Mouse (Mus musculus) kidney, postnatal 0 days (tissue): ENCODE data around the gene Inhbc. TPM values are rescaled to one million over a fixed set of nuclear protein-coding genes. Genes with fewer than 3 reads are reported as not detected.

ENCODE experiments used
- ATAC-seq: fragments of 200-750 bp; cut with Nextera tagmentation; replicated peaks from 2 replicates; pipeline ENCODE4 v1.8.0; 2017; ENCODE audit warnings: low read depth, moderate number of reproducible peaks, moderate TSS enrichment, moderate library complexity; ENCODE audit not compliant: low FRiP score
- DNase-seq: peaks from one replicate; pipeline ENCODE4 v3.0.0-alpha.2; 2016; ENCODE audit warnings: low spot score
- H3K27ac ChIP-seq: fragments of 300-500 bp; sonication (generic); 2 replicates; pipeline ENCODE4 v1.5.1; 2014; ENCODE audit warnings: mild to moderate bottlenecking
- H3K27me3 ChIP-seq: fragments of 300-500 bp; sonication (generic); 2 replicates; pipeline ENCODE4 v1.6.1; 2014; ENCODE audit warnings: low read length, mixed read lengths; ENCODE audit not compliant: insufficient read depth
- H3K36me3 ChIP-seq: fragments of 300-500 bp; sonication (generic); 2 replicates; pipeline ENCODE4 v1.6.1; 2014; ENCODE audit warnings: low read length, mixed read lengths; ENCODE audit not compliant: insufficient read depth
- H3K4me1 ChIP-seq: fragments of 300-500 bp; sonication (generic); replicated peaks from 2 replicates; pipeline ENCODE4 v1.6.1; 2014; ENCODE audit warnings: antibody characterized with exemption, low read length, mixed read lengths; ENCODE audit not compliant: insufficient read depth
- H3K4me2 ChIP-seq: fragments of 300-500 bp; sonication (generic); 2 replicates; pipeline ENCODE4 v1.6.1; 2014; ENCODE audit warnings: mild to moderate bottlenecking, low read length, moderate library complexity, mixed read lengths
- H3K4me3 ChIP-seq: fragments of 300-500 bp; sonication (generic); replicated peaks from 2 replicates; pipeline ENCODE4 v1.5.1; 2014; ENCODE audit warnings: low read depth, low read length
- H3K9ac ChIP-seq: fragments of 300-500 bp; sonication (generic); 2 replicates; pipeline ENCODE4 v1.6.1; 2014; ENCODE audit warnings: low read depth, low read length
- H3K9me3 ChIP-seq: fragments of 300-500 bp; sonication (generic); replicated peaks from 2 replicates; pipeline ENCODE4 v1.6.1; 2016; ENCODE audit warnings: low read length, inconsistent platforms, mixed read lengths
- CTCF ChIP-seq: IDR thresholded peaks from 2 replicates; pipeline ENCODE4 v1.5.1; 2016; ENCODE audit warnings: antibody characterized with exemption, low read depth, mild to moderate bottlenecking, moderate library complexity
- WGBS: fragments of 180-500 bp; shearing (Covaris S2); extraction: QIAGEN DNeasy Blood & Tissue Kit; methylation state at CpG from one replicate; pipeline ENCODE4 v1.1.7; 2014; 5-methylcytosine and 5-hydroxymethylcytosine counted together
- polyA plus RNA-seq: library from polyadenylated mRNA; unstranded; fragments of >200 nt; fragmentation: Nextera tagmentation; extraction: Ambion mirVana; gene quantifications from 2 replicates; pipeline ENCODE4 v1.2.1, GENCODE M21; 2015

Inhbc gene
- polyA plus RNA-seq, 1 experiment from 2014 or later, result 0.14 TPM

GRCm38 (mm10) chr10:127353909-127354895 lies 16.0 kb downstream of the Inhbc start, which contains the start of gene Inhbe:
TSS of gene Inhbe (minus strand) at chr10:127354411.
- peak; percentile 70 for TF ChIP-seq CTCF
- DNase-seq (peak; percentile 55), ATAC-seq (no peak)
- no peaks in the 10 kb centered on the region for H3K27me3 ChIP-seq
- WGBS, result 80% methylated on average over 18 of the region's 18 CpGs
- no peak within 1 kb of the TSS for H3K4me2 ChIP-seq
- H3K27ac ChIP-seq, result no peak within 1 kb of the TSS
- H3K9ac ChIP-seq, result no peak within 1 kb of the TSS
- H3K4me1 ChIP-seq, result no peaks in the 10 kb centered on the region
- no peaks in the 10 kb centered on the region for H3K9me3 ChIP-seq
- no peaks in the 10 kb centered on the region for H3K36me3 ChIP-seq
- H3K4me3 ChIP-seq, result no peak within 1 kb of the TSS

- no peak overlapping the region for H3K4me2 ChIP-seq
- ATAC-seq (no peak), DNase-seq (no peak)
- H3K9me3 ChIP-seq, result no peaks in the 10 kb centered on the region
- no peak overlapping the region for H3K27ac ChIP-seq
- WGBS, result 89% methylated on average over 11 of the region's 11 CpGs
- TF ChIP-seq CTCF, result no peak
- H3K9ac ChIP-seq, result no peak overlapping the region
- no peaks in the 10 kb centered on the region for H3K36me3 ChIP-seq
- H3K4me1 ChIP-seq, result no peaks in the 10 kb centered on the region
- H3K27me3 ChIP-seq, result no peaks in the 10 kb centered on the region
- no peak overlapping the region for H3K4me3 ChIP-seq
Measured at GRCm38 (mm10) chr10:127352766-127353165, 17.5 kb downstream of the Inhbc start.

GRCm38 (mm10) chr10:127352187-127352586 lies 18.0 kb downstream of the Inhbc start:
- no peak for DNase-seq
- H3K27me3 ChIP-seq, result no peaks in the 10 kb centered on the region
- H3K4me2 ChIP-seq, result no peak overlapping the region
- H3K9ac ChIP-seq, result no peak overlapping the region
- H3K36me3 ChIP-seq, result no peaks in the 10 kb centered on the region
- no peak for ATAC-seq
- no peak overlapping the region for H3K4me3 ChIP-seq
- WGBS, result 71% methylated on average over 9 of the region's 9 CpGs
- H3K9me3 ChIP-seq, result no peaks in the 10 kb centered on the region
- H3K27ac ChIP-seq, result no peak overlapping the region
- TF ChIP-seq CTCF, result no peak
- no peaks in the 10 kb centered on the region for H3K4me1 ChIP-seq

GRCm38 (mm10) chr10:127351719-127352118 lies 18.5 kb downstream of the Inhbc start:
- WGBS, result 61% methylated on average over 8 of the region's 8 CpGs
- H3K4me2 ChIP-seq, result no peak overlapping the region
- TF ChIP-seq CTCF, result no peak
- no peak for DNase-seq
- H3K27ac ChIP-seq, result no peak overlapping the region
- no peaks in the 10 kb centered on the region for H3K4me1 ChIP-seq
- H3K9ac ChIP-seq, result no peak overlapping the region
- no peaks in the 10 kb centered on the region for H3K27me3 ChIP-seq
- no peaks in the 10 kb centered on the region for H3K36me3 ChIP-seq
- no peak for ATAC-seq
- H3K4me3 ChIP-seq, result no peak overlapping the region
- no peaks in the 10 kb centered on the region for H3K9me3 ChIP-seq

- Histone ChIP-seq H3K27me3 (no peaks in the 10 kb centered on the region), H3K27ac (no peak overlapping the region), H3K9me3 (no peaks in the 10 kb centered on the region), H3K4me3 (no peak overlapping the region), H3K4me1 (no peaks in the 10 kb centered on the region), H3K9ac (no peak overlapping the region), H3K4me2 (no peak overlapping the region), H3K36me3 (no peaks in the 10 kb centered on the region)
- WGBS, result 77% methylated on average over 8 of the region's 8 CpGs
- TF ChIP-seq CTCF, result no peak
- no peak for ATAC-seq
- no peak for DNase-seq
Measured at GRCm38 (mm10) chr10:127351285-127351595, 19.0 kb downstream of the Inhbc start.

GRCm38 (mm10) chr10:127350594-127351284 lies 19.5 kb downstream of the Inhbc start:
- H3K4me2 ChIP-seq, result peak overlapping the region; percentile 50
- ATAC-seq (peak; percentile 43; the same call in 1 of the 2 replicates), DNase-seq (peak; percentile 89)
- no peak overlapping the region for H3K4me3 ChIP-seq
- H3K4me1 ChIP-seq, result no peaks in the 10 kb centered on the region
- H3K27me3 ChIP-seq, result no peaks in the 10 kb centered on the region
- 0 out of 2 replicates have a peak overlapping the region, but pooled peaks have one; percentile 20 for H3K9ac ChIP-seq
- peak; percentile 92 for TF ChIP-seq CTCF
- H3K9me3 ChIP-seq, result no peaks in the 10 kb centered on the region
- no peak overlapping the region for H3K27ac ChIP-seq
- H3K36me3 ChIP-seq, result no peaks in the 10 kb centered on the region
- 12% methylated on average over 24 of the region's 24 CpGs for WGBS
